Mouse (Mus musculus) myocyte (in vitro differentiated cells): Measurements from ENCODE around the gene Gpbar1. TPM values are rescaled to one million over a fixed set of nuclear protein-coding genes. Genes with fewer than 3 reads are reported as not detected.
A peak's percentile ranks its signal among the peaks of the same experiment; 100 is the strongest.

Source experiments
- H3K27me3 ChIP-seq: one replicate; pipeline ENCODE4 v1.6.1; 2011; ENCODE audit not compliant: control insufficient read depth, insufficient read depth, insufficient read length
- H3K36me3 ChIP-seq: one replicate; pipeline ENCODE4 v1.6.1; 2011; ENCODE audit not compliant: control insufficient read depth, insufficient read depth
- H3K4me2 ChIP-seq: one replicate; pipeline ENCODE4 v1.6.1; 2011; ENCODE audit warnings: low read depth, control low read depth
- H3K4me3 ChIP-seq: one replicate; pipeline ENCODE4 v1.5.1; 2011; ENCODE audit warnings: mild to moderate bottlenecking, control low read depth, moderate library complexity
- H3K79me2 ChIP-seq: one replicate; pipeline ENCODE4 v1.6.1; 2011; ENCODE audit not compliant: control insufficient read depth, insufficient read depth
- H3ac ChIP-seq: one replicate; pipeline ENCODE4 v1.6.1; 2011; ENCODE audit not compliant: control insufficient read depth, insufficient read length
- CEBPB ChIP-seq: IDR thresholded peaks from 2 replicates; pipeline ENCODE4 v1.6.1; 2011; ENCODE audit warnings: mild to moderate bottlenecking, moderate library complexity; ENCODE audit not compliant: poor library complexity, insufficient read depth, severe bottlenecking
- E2F4 ChIP-seq: IDR thresholded peaks from one replicate; pipeline ENCODE4 v1.6.1; 2011; ENCODE audit warnings: mild to moderate bottlenecking, control low read depth, moderate library complexity; ENCODE audit not compliant: insufficient read depth
- MAX ChIP-seq: IDR thresholded peaks from one replicate; pipeline ENCODE4 v1.6.1; 2011; ENCODE audit warnings: low read depth, mild to moderate bottlenecking, control low read depth
- MYOD1 ChIP-seq, 3 experiments: IDR thresholded peaks; one replicate each; pipeline ENCODE4 v1.6.1; 2011; ENCODE audit warnings: control low read depth in 2 of 3, low read depth in 2 of 3, mild to moderate bottlenecking in 2 of 3, moderate library complexity in 1 of 3; ENCODE audit not compliant: insufficient read length in 2 of 3, control insufficient read depth in 1 of 3
- MYOG ChIP-seq, 3 experiments: IDR thresholded peaks; one replicate each; pipeline ENCODE4 v1.6.1; 2011; ENCODE audit warnings: control low read depth in 2 of 3, low read depth in 2 of 3, mild to moderate bottlenecking in 2 of 3; ENCODE audit not compliant: insufficient read length in 2 of 3, control insufficient read depth in 1 of 3, insufficient read depth in 1 of 3
- POLR2A ChIP-seq: IDR thresholded peaks from one replicate; pipeline ENCODE4 v1.6.1; 2011; ENCODE audit warnings: low read depth, mild to moderate bottlenecking, control low read depth, moderate library complexity; ENCODE audit not compliant: insufficient read length
- POLR2AphosphoS2 ChIP-seq: IDR thresholded peaks from one replicate; pipeline ENCODE4 v1.6.1; 2011; ENCODE audit warnings: low read depth, control low read depth; ENCODE audit not compliant: insufficient read length
- REST ChIP-seq: IDR thresholded peaks from one replicate; pipeline ENCODE4 v1.6.1; 2011; ENCODE audit warnings: mild to moderate bottlenecking, control low read depth, moderate library complexity; ENCODE audit not compliant: insufficient read depth, insufficient read length
- SRF ChIP-seq: IDR thresholded peaks from one replicate; pipeline ENCODE4 v1.6.1; 2011; ENCODE audit warnings: low read depth; ENCODE audit not compliant: control insufficient read depth, insufficient read length
- TCF12 ChIP-seq: IDR thresholded peaks from one replicate; pipeline ENCODE4 v1.6.1; 2011; ENCODE audit warnings: mild to moderate bottlenecking, control low read depth; ENCODE audit not compliant: poor library complexity, insufficient read depth, severe bottlenecking
- TCF3 ChIP-seq: IDR thresholded peaks from one replicate; pipeline ENCODE4 v1.6.1; 2011; ENCODE audit warnings: low read depth, control low read depth; ENCODE audit not compliant: insufficient read length
- USF1 ChIP-seq: IDR thresholded peaks from one replicate; pipeline ENCODE4 v1.6.1; 2011; ENCODE audit warnings: low read depth, mild to moderate bottlenecking, control low read depth, moderate library complexity
- polyA plus RNA-seq: library from polyadenylated mRNA; unstranded; fragments of >200 nt; fragmentation: generic; extraction: Trizol; gene quantifications from one replicate; pipeline ENCODE4 v1.2.1, GENCODE M21; 2012; ENCODE audit warnings: missing spikeins

Gpbar1 gene
- polyA plus RNA-seq, 1 experiment = 0.14 TPM

GRCm38 (mm10) chr1:74308001-74308964 lies 29.9 kb downstream of the Gpbar1 start:
- Histone ChIP-seq H3K79me2 (peaks cover 5% of the 10 kb centered on the region), H3K4me3 (no peak overlapping the region), H3K27me3 (no peaks in the 10 kb centered on the region), H3K36me3 (no peaks in the 10 kb centered on the region), H3K4me2 (no peak overlapping the region), H3ac (no peak overlapping the region)
- TF ChIP-seq TCF12 (no peak), E2F4 (no peak), MYOG (IDR thresholded peaks at IDR 0.05; ENCODE audit: control insufficient read depth in 1 of 3, insufficient read depth in 1 of 3, insufficient read length in 2 of 3, low read depth in 2 of 3) (no peak), REST (no peak), CEBPB (no peak), SRF (no peak), POLR2A (no peak), USF1 (no peak), POLR2AphosphoS2 (no peak), MAX (no peak), TCF3 (no peak), MYOD1 (IDR thresholded peaks at IDR 0.05; ENCODE audit: control insufficient read depth in 1 of 3, insufficient read length in 2 of 3, low read depth in 2 of 3) (no peak)

GRCm38 (mm10) chr1:74309767-74310166 lies 31.4 kb downstream of the Gpbar1 start:
- no peak overlapping the region for H3ac ChIP-seq
- H3K79me2 ChIP-seq = no peaks in the 10 kb centered on the region
- TF ChIP-seq MYOD1 (IDR thresholded peaks at IDR 0.05; ENCODE audit: control insufficient read depth in 1 of 3, insufficient read length in 2 of 3, low read depth in 2 of 3) (no peak), MAX (no peak), POLR2AphosphoS2 (no peak), REST (no peak), E2F4 (no peak), POLR2A (no peak), MYOG (IDR thresholded peaks at IDR 0.05; ENCODE audit: control insufficient read depth in 1 of 3, insufficient read depth in 1 of 3, insufficient read length in 2 of 3, low read depth in 2 of 3) (no peak), CEBPB (no peak)
- no peak overlapping the region for H3K4me2 ChIP-seq
- no peaks in the 10 kb centered on the region for H3K27me3 ChIP-seq
- H3K4me3 ChIP-seq = no peak overlapping the region
- no peaks in the 10 kb centered on the region for H3K36me3 ChIP-seq

- Histone ChIP-seq H3K27me3 (no peaks in the 10 kb centered on the region), H3K79me2 (no peaks in the 10 kb centered on the region), H3K4me3 (no peak overlapping the region), H3ac (no peak overlapping the region), H3K4me2 (no peak overlapping the region), H3K36me3 (no peaks in the 10 kb centered on the region)
- TF ChIP-seq SRF (no peak), POLR2AphosphoS2 (no peak), TCF3 (no peak), MAX (no peak), MYOD1 (IDR thresholded peaks at IDR 0.05; ENCODE audit: control insufficient read depth in 1 of 3, insufficient read length in 2 of 3, low read depth in 2 of 3) (no peak), CEBPB (no peak)
Observed at GRCm38 (mm10) chr1:74313049-74313692, 34.8 kb downstream of the Gpbar1 start.

GRCm38 (mm10) chr1:74314796-74315195 lies 36.4 kb downstream of the Gpbar1 start:
- no peaks in the 10 kb centered on the region for H3K27me3 ChIP-seq
- H3K4me2 ChIP-seq = no peak overlapping the region
- H3K36me3 ChIP-seq = no peaks in the 10 kb centered on the region
- H3K4me3 ChIP-seq = no peak overlapping the region
- H3ac ChIP-seq = no peak overlapping the region
- TF ChIP-seq MAX = no peak
- H3K79me2 ChIP-seq = no peaks in the 10 kb centered on the region

- no peak overlapping the region for H3K4me3 ChIP-seq
- H3K79me2 ChIP-seq = no peaks in the 10 kb centered on the region
- H3K36me3 ChIP-seq = no peaks in the 10 kb centered on the region
- H3K4me2 ChIP-seq = no peak overlapping the region
- no peak overlapping the region for H3ac ChIP-seq
- no peaks in the 10 kb centered on the region for H3K27me3 ChIP-seq
- TF ChIP-seq POLR2A (no peak), MYOG (IDR thresholded peaks at IDR 0.05; ENCODE audit: control insufficient read depth in 1 of 3, insufficient read depth in 1 of 3, insufficient read length in 2 of 3, low read depth in 2 of 3) (peak in 1 of 3 experiments; percentile 53), USF1 (no peak), MYOD1 (IDR thresholded peaks at IDR 0.05; ENCODE audit: control insufficient read depth in 1 of 3, insufficient read length in 2 of 3, low read depth in 2 of 3) (peak in 2 of 3 experiments; percentile 76 to 89)
Observed at GRCm38 (mm10) chr1:74316114-74316827, 37.9 kb downstream of the Gpbar1 start.
